Mouse (Mus musculus): Measurements from ENCODE around the gene Tns4. TPM values are rescaled to one million over a fixed set of nuclear protein-coding genes. Genes with fewer than 3 reads are reported as not detected.
A peak's percentile ranks its signal among the peaks of the same experiment; 100 is the strongest.

The Tns4 gene
- total and polyA plus RNA-seq, 2 experiments from 2014 or later, result 0.17 to 0.38 TPM

DNA sequence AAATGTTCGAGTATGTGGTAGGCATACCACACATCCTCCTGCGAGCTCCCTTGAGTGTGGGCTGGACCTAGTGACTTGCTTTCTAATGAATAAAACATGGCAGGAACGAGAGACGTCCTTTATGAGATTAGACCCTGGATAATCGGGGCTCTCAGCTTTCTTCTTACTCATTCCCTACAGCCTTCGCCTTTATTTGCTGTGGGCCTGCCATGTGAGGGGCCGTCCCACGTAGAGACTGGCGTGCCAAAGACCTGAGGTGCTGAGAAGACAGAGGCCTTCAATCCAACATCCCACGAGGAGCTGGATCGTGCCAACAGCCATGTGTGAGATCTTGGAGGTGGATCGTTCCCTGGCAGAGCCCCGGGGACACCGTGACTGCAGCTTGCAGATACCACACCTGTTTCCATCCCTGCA, 32.1 kb upstream of the Tns4 start:
- no peaks in the 10 kb centered on the region for H3K9me3 ChIP-seq (ENCODE audit: low read length)
- DNase-seq (ENCODE audit: low spot score) (no peak), ATAC-seq (ENCODE audit: low FRiP score) (no peak)
- no peak overlapping the region for H3K4me2 ChIP-seq (ENCODE audit: low read depth, low read length, poor library complexity, severe bottlenecking)
- no peak for TF ChIP-seq CTCF (IDR thresholded peaks at IDR 0.05)
- WGBS, result 26% methylated on average over 14 of the region's 14 CpGs
- peaks cover 9% of the 10 kb centered on the region for H3K4me1 ChIP-seq (ENCODE audit: insufficient read depth, low read length)
- H3K36me3 ChIP-seq (ENCODE audit: insufficient read depth, low read length), result no peaks in the 10 kb centered on the region
- H3K27ac ChIP-seq (ENCODE audit: low read depth, low read length), result no peak overlapping the region; the same call in 1 of the 2 replicates
- H3K27me3 ChIP-seq (ENCODE audit: insufficient read depth, low read length), result no peaks in the 10 kb centered on the region
- no peak overlapping the region for H3K9ac ChIP-seq (replicated peaks; ENCODE audit: low read length, poor library complexity, severe bottlenecking)
- H3K4me3 ChIP-seq (ENCODE audit: low read depth, low read length), result no peak overlapping the region

DNA sequence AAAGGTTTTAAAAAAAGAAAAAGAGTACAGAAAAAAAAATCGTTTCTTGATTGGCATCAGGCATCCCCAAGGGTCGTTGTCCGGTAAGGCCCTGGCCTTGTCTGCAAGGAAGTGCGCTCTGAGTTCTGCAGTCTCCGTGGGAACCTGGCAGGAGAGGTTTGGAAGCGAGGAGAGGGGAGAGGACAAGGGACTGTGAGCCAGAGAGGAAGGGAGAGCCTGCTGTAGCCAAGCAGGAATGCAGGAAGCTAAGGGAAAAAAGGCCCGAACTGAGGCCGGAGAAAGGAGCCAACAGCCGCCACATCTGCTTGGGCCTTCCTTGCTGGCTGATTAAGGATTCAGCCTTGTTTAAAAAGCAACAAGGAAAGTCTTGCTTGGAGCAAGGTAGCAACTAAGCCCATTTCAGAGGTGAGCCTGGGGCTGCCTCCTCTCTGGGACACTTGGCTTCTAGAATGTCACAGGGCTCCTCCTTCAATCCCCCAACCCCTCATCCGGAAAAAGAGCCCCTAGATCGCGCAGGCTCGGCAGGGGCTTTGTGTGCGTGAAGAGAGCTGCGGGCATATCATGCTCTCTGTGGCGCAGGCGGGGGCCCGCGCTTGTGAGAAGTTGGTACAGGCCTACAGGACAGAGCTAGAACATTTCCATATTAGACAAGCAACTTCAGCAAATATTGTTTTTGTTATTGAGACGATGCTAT, 31.6 kb upstream of the Tns4 start:
- peak; percentile 22 for DNase-seq (ENCODE audit: low spot score)
- Histone ChIP-seq H3K4me3 (ENCODE audit: low read depth, low read length) (no peak overlapping the region), H3K9me3 (ENCODE audit: low read length) (no peaks in the 10 kb centered on the region), H3K9ac (replicated peaks; ENCODE audit: low read length, poor library complexity, severe bottlenecking) (no peak overlapping the region), H3K4me1 (ENCODE audit: insufficient read depth, low read length) (peaks cover 9% of the 10 kb centered on the region), H3K36me3 (ENCODE audit: insufficient read depth, low read length) (no peaks in the 10 kb centered on the region), H3K27ac (ENCODE audit: low read depth, low read length) (peak overlapping the region; percentile 26), H3K4me2 (ENCODE audit: low read depth, low read length, poor library complexity, severe bottlenecking) (no peak overlapping the region), H3K27me3 (ENCODE audit: insufficient read depth, low read length) (no peaks in the 10 kb centered on the region)
- ATAC-seq (ENCODE audit: low FRiP score), result no peak
- no peak for TF ChIP-seq CTCF (IDR thresholded peaks at IDR 0.05)
- 32% methylated on average over 20 of the region's 20 CpGs for WGBS

DNA sequence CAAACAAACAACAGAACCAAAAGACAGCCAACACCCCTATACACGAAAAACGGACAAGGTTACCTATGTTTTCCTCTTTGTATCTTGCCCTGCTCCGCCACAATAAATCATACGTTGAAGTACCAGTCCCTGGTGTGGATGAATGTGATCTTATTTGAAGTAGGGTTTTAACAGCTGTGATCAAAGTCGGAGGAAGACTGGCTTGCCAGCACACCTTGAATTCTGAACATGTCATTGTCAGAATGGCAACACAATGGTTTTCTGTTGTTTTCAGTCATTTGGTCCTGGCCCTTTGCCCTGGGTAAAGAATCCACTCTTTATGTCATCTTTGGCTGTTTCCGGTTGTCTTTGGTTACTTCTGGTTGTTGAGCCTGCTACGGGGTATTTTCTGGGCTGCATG, 29.9 kb upstream of the Tns4 start:
- Histone ChIP-seq H3K27me3 (ENCODE audit: insufficient read depth, low read length) (no peaks in the 10 kb centered on the region), H3K27ac (ENCODE audit: low read depth, low read length) (no peak overlapping the region), H3K4me3 (ENCODE audit: low read depth, low read length) (no peak overlapping the region), H3K9ac (replicated peaks; ENCODE audit: low read length, poor library complexity, severe bottlenecking) (no peak overlapping the region), H3K9me3 (ENCODE audit: low read length) (no peaks in the 10 kb centered on the region), H3K4me1 (ENCODE audit: insufficient read depth, low read length) (peaks cover 9% of the 10 kb centered on the region), H3K36me3 (ENCODE audit: insufficient read depth, low read length) (no peaks in the 10 kb centered on the region), H3K4me2 (ENCODE audit: low read depth, low read length, poor library complexity, severe bottlenecking) (no peak overlapping the region)
- DNase-seq (ENCODE audit: low spot score), result no peak
- no peak for ATAC-seq (ENCODE audit: low FRiP score)
- no peak for TF ChIP-seq CTCF (IDR thresholded peaks at IDR 0.05)
- 73% methylated on average over 7 of the region's 7 CpGs for WGBS

DNA sequence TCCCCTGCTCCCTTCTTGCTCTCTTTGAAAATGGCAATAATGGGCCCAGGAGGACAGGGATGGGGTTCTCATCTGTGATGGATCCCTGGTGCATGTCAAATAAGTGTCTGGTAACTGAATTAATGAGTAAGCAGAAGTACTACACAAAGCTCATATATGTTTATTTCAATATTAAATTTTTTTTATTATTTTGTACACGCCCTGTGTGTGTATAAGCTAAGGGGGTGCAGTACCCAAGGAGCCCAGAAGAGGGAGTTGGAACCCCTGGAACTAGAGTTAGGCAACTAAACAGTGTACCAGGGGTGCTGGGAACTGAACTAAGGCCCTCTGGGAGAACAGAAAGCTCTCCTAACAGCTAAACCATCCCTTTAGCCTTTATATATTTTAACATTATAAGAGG, 29.3 kb upstream of the Tns4 start:
- Histone ChIP-seq H3K36me3 (ENCODE audit: insufficient read depth, low read length) (no peaks in the 10 kb centered on the region), H3K27ac (ENCODE audit: low read depth, low read length) (no peak overlapping the region), H3K27me3 (ENCODE audit: insufficient read depth, low read length) (no peaks in the 10 kb centered on the region), H3K4me1 (ENCODE audit: insufficient read depth, low read length) (peaks cover 9% of the 10 kb centered on the region), H3K4me2 (ENCODE audit: low read depth, low read length, poor library complexity, severe bottlenecking) (no peak overlapping the region), H3K9ac (replicated peaks; ENCODE audit: low read length, poor library complexity, severe bottlenecking) (no peak overlapping the region), H3K4me3 (ENCODE audit: low read depth, low read length) (no peak overlapping the region), H3K9me3 (ENCODE audit: low read length) (no peaks in the 10 kb centered on the region)
- ATAC-seq (ENCODE audit: low FRiP score) (no peak), DNase-seq (ENCODE audit: low spot score) (no peak)
- peak; percentile 23 for TF ChIP-seq CTCF (IDR thresholded peaks at IDR 0.05)
- WGBS, result 97% methylated on average over 1 of the region's 1 CpGs

DNA sequence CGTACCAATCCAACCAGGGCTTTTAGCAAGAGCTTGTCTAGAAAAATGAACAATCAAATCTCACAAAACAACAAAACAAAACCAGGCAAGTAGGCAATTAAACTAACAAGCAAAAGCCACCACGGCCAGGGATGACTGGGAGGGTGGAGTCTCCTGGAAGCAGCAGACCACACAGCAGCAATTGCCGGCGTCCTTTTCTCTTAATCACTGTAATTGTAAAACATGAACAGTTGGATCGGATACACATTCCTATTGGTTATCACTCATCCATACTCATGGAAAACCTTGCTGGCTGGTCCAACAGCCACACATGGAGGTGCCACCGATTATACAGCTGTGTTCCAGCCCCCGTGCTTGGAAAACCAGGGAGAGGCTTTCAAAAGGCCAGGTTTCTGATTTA, 28.8 kb upstream of the Tns4 start:
- H3K4me3 ChIP-seq (ENCODE audit: low read depth, low read length), result no peak overlapping the region
- no peak for TF ChIP-seq CTCF (IDR thresholded peaks at IDR 0.05)
- H3K27me3 ChIP-seq (ENCODE audit: insufficient read depth, low read length), result no peaks in the 10 kb centered on the region
- H3K36me3 ChIP-seq (ENCODE audit: insufficient read depth, low read length), result no peaks in the 10 kb centered on the region
- DNase-seq (ENCODE audit: low spot score) (no peak), ATAC-seq (ENCODE audit: low FRiP score) (no peak)
- no peak overlapping the region for H3K27ac ChIP-seq (ENCODE audit: low read depth, low read length)
- no peaks in the 10 kb centered on the region for H3K9me3 ChIP-seq (ENCODE audit: low read length)
- no peak overlapping the region for H3K4me2 ChIP-seq (ENCODE audit: low read depth, low read length, poor library complexity, severe bottlenecking)
- WGBS, result 91% methylated on average over 7 of the region's 7 CpGs
- peaks cover 9% of the 10 kb centered on the region for H3K4me1 ChIP-seq (ENCODE audit: insufficient read depth, low read length)
- no peak overlapping the region for H3K9ac ChIP-seq (replicated peaks; ENCODE audit: low read length, poor library complexity, severe bottlenecking)

DNA sequence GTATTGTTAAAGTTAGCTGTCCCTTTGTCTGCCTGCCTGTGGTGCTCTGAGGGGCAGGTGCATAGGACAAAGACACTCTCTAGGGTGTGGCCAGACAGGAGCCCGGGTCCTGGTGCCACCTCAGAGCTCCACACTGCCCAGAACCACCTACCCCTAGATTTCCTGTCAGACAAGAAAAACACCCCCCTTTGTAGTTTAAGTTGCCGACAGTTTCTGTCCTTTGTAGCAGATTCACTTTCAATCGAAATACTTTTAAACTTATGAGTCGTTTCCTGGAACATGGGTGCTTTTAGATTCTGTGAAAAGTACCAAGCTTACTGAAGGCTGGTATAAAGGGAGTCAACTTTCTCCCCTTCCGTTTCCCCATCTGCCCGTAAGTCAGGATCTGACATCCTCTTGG, 26.8 kb upstream of the Tns4 start:
- H3K4me2 ChIP-seq (ENCODE audit: low read depth, low read length, poor library complexity, severe bottlenecking), result no peak overlapping the region
- DNase-seq (ENCODE audit: low spot score) (no peak), ATAC-seq (ENCODE audit: low FRiP score) (no peak)
- WGBS, result 77% methylated on average over 6 of the region's 6 CpGs
- H3K27me3 ChIP-seq (ENCODE audit: insufficient read depth, low read length), result no peaks in the 10 kb centered on the region
- no peak overlapping the region for H3K4me3 ChIP-seq (ENCODE audit: low read depth, low read length)
- no peak overlapping the region for H3K9ac ChIP-seq (replicated peaks; ENCODE audit: low read length, poor library complexity, severe bottlenecking)
- TF ChIP-seq CTCF (IDR thresholded peaks at IDR 0.05), result no peak
- no peaks in the 10 kb centered on the region for H3K9me3 ChIP-seq (ENCODE audit: low read length)
- peaks cover 4% of the 10 kb centered on the region for H3K4me1 ChIP-seq (ENCODE audit: insufficient read depth, low read length)
- H3K36me3 ChIP-seq (ENCODE audit: insufficient read depth, low read length), result no peaks in the 10 kb centered on the region
- H3K27ac ChIP-seq (ENCODE audit: low read depth, low read length), result no peak overlapping the region

Data from midbrain, postnatal 0 days (tissue).